Mouse (Mus musculus) lung, embryonic 14.5 days (tissue): ENCODE data around the gene Vmn1r131. TPM values are rescaled to one million over a fixed set of nuclear protein-coding genes. Genes with fewer than 3 reads are reported as not detected.
"Not testable (repeated sequence)": the region's sequence is repeated elsewhere in the genome, so short reads cannot be mapped to it uniquely, and the experiment has no call there.

Experiments used
- ATAC-seq: fragments of 200-750 bp; cut with Nextera tagmentation; 2 replicates; pipeline ENCODE4 v1.8.0; 2017; ENCODE audit warnings: mild to moderate bottlenecking, moderate TSS enrichment, moderate library complexity; ENCODE audit not compliant: insufficient read depth
- DNase-seq: peaks from one replicate; pipeline ENCODE4 v3.0.0-alpha.2; 2015
- H3K27ac ChIP-seq: fragments of 300-500 bp; sonication (generic); 2 replicates; pipeline ENCODE4 v1.5.1; 2014; ENCODE audit warnings: low read depth, mild to moderate bottlenecking, moderate library complexity
- H3K27me3 ChIP-seq: fragments of 300-500 bp; sonication (generic); 2 replicates; pipeline ENCODE4 v1.6.1; 2014; ENCODE audit warnings: low read length, control low read depth; ENCODE audit not compliant: insufficient read depth
- H3K36me3 ChIP-seq: fragments of 300-500 bp; sonication (generic); 2 replicates; pipeline ENCODE4 v1.6.1; 2014; ENCODE audit warnings: control low read depth; ENCODE audit not compliant: insufficient read depth
- H3K4me1 ChIP-seq: fragments of 300-500 bp; sonication (generic); 2 replicates; pipeline ENCODE4 v1.6.1; 2014; ENCODE audit warnings: antibody characterized with exemption, control low read depth; ENCODE audit not compliant: insufficient read depth
- H3K4me2 ChIP-seq: fragments of 300-500 bp; sonication (generic); 2 replicates; pipeline ENCODE4 v1.6.1; 2014; ENCODE audit warnings: mild to moderate bottlenecking
- H3K4me3 ChIP-seq: fragments of 300-500 bp; sonication (generic); 2 replicates; pipeline ENCODE4 v1.5.1; 2014; ENCODE audit warnings: low read depth, low read length
- H3K9ac ChIP-seq: fragments of 300-500 bp; sonication (generic); 2 replicates; pipeline ENCODE4 v1.6.1; 2014
- H3K9me3 ChIP-seq: fragments of 300-500 bp; sonication (generic); 2 replicates; pipeline ENCODE4 v1.6.1; 2016; ENCODE audit warnings: low read depth, low read length, control low read depth
- WGBS: fragments of 180-500 bp; shearing (Covaris S2); extraction: QIAGEN DNeasy Blood & Tissue Kit; methylation state at CpG from one replicate; pipeline ENCODE4 v1.1.7; 2014; 5-methylcytosine and 5-hydroxymethylcytosine counted together
- polyA plus RNA-seq: library from polyadenylated mRNA; unstranded; fragments of >200 nt; fragmentation: Nextera tagmentation; extraction: Ambion mirVana; gene quantifications from 2 replicates; pipeline ENCODE4 v1.2.1, GENCODE M21; 2014

The Vmn1r131 gene
- polyA plus RNA-seq, result not detected in 2 replicates

GRCm38 (mm10) chr7:21545990-21546389 lies at the start of gene Vmn1r131:
Gene Vmn1r131, minus strand, starts transcription at chr7:21546090.
- ATAC-seq, H3K4me1 ChIP-seq, H3K9me3 ChIP-seq, H3K4me3 ChIP-seq, H3K36me3 ChIP-seq, H3K27ac ChIP-seq, H3K27me3 ChIP-seq, H3K4me2 ChIP-seq, H3K9ac ChIP-seq, DNase-seq: not testable (repeated sequence)
- no CpG with 5 or more reads among the region's 2 CpGs for WGBS

GRCm38 (mm10) chr7:21511480-21511879 lies 34.4 kb downstream of the Vmn1r131 start, which contains the start of gene Vmn1r130:
Gene Vmn1r130, plus strand, starts transcription at chr7:21511780.
- ATAC-seq, H3K4me2 ChIP-seq, DNase-seq, H3K27ac ChIP-seq, H3K9ac ChIP-seq, H3K4me3 ChIP-seq, H3K9me3 ChIP-seq, H3K27me3 ChIP-seq, H3K36me3 ChIP-seq, H3K4me1 ChIP-seq: not testable (repeated sequence)
- no CpG with 5 or more reads among the region's 3 CpGs for WGBS

Other genes with a start within 250 kb of the Vmn1r131 start
- not detected in 2 replicates for gene Vmn1r126, start 244.6 kb downstream of the Vmn1r131 start, polyA plus RNA-seq
- not detected in 2 replicates for gene Vmn1r127, start 226.2 kb downstream of the Vmn1r131 start, polyA plus RNA-seq
- not detected in 2 replicates for gene Vmn1r128, start 196.7 kb downstream of the Vmn1r131 start, polyA plus RNA-seq
- gene Vmn1r129, start 184.8 kb downstream of the Vmn1r131 start, polyA plus RNA-seq, result not detected in 2 replicates
- gene Gm6882, start 113.3 kb downstream of the Vmn1r131 start, polyA plus RNA-seq, result not detected in 2 replicates
- not detected in 2 replicates for gene Vmn1r130, start 34.3 kb downstream of the Vmn1r131 start, polyA plus RNA-seq
- gene Vmn1r132, start 68.0 kb upstream of the Vmn1r131 start, polyA plus RNA-seq, result not detected in 2 replicates
- gene Gm4175, start 215.4 kb upstream of the Vmn1r131 start, polyA plus RNA-seq, result not detected in 2 replicates